Mouse (Mus musculus) forebrain, embryonic 13.5 days (tissue): ENCODE measurements around the gene Wdr35. TPM values are rescaled to one million over a fixed set of nuclear protein-coding genes. Genes with fewer than 3 reads are reported as not detected.
A peak's percentile ranks its signal among the peaks of the same experiment; 100 is the strongest.

Source experiments
- ATAC-seq: fragments of 200-750 bp; cut with Nextera tagmentation; 2 replicates; pipeline ENCODE4 v1.8.0; 2017
- H3K27ac ChIP-seq: fragments of 300-500 bp; sonication (generic); 2 replicates; pipeline ENCODE4 v1.5.1; 2015; ENCODE audit warnings: inconsistent platforms, mild to moderate bottlenecking, moderate library complexity
- H3K27me3 ChIP-seq: fragments of 300-500 bp; sonication (generic); 2 replicates; pipeline ENCODE4 v1.6.1; 2015; ENCODE audit warnings: mild to moderate bottlenecking, inconsistent platforms
- H3K36me3 ChIP-seq: fragments of 300-500 bp; sonication (generic); 2 replicates; pipeline ENCODE4 v1.6.1; 2015; ENCODE audit warnings: mild to moderate bottlenecking, inconsistent platforms; ENCODE audit not compliant: poor library complexity, severe bottlenecking
- H3K4me1 ChIP-seq: fragments of 300-500 bp; sonication (generic); 2 replicates; pipeline ENCODE4 v1.6.1; 2015; ENCODE audit warnings: inconsistent platforms
- H3K4me2 ChIP-seq: fragments of 300-500 bp; sonication (generic); 2 replicates; pipeline ENCODE4 v1.6.1; 2015; ENCODE audit warnings: inconsistent platforms, mild to moderate bottlenecking, moderate library complexity
- H3K4me3 ChIP-seq: fragments of 300-500 bp; sonication (generic); 2 replicates; pipeline ENCODE4 v1.5.1; 2015; ENCODE audit warnings: mild to moderate bottlenecking, inconsistent platforms
- H3K9ac ChIP-seq: fragments of 300-500 bp; sonication (generic); 2 replicates; pipeline ENCODE4 v1.6.1; 2015; ENCODE audit warnings: mild to moderate bottlenecking, inconsistent platforms
- H3K9me3 ChIP-seq: fragments of 300-500 bp; sonication (generic); replicated peaks from 2 replicates; pipeline ENCODE4 v1.6.1; 2016; ENCODE audit warnings: inconsistent platforms
- WGBS: fragments of 180-500 bp; shearing (Covaris S2); methylation state at CpG from one replicate; pipeline ENCODE4 v1.1.7; 2015; 5-methylcytosine and 5-hydroxymethylcytosine counted together
- polyA plus RNA-seq: library from polyadenylated mRNA; unstranded; fragments of >200 nt; fragmentation: Nextera tagmentation; extraction: Ambion mirVana; gene quantifications from 2 replicates; pipeline ENCODE4 v1.2.1, GENCODE M21; 2015

Wdr35 gene
- polyA plus RNA-seq, 1 experiment from 2014 or later, result 21.3 TPM

DNA sequence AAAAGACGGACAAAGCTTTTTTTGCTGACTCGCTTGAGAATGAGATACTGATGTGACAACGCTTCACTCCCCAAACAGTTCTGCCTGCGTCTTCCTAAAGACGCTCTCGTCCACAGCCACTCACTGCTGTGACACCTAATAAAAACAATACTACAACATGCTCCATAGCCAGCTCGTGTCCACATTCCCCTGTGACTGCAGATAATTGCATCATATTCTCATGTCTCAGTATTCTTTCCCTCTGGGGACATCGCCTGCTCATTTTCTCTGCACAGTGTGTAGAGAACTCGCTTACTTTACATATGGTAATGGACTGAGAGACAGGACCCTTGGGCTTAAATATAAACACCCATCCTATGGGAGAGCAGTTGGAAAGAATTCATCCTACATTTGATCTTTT, 62.7 kb downstream of the Wdr35 start:
- Histone ChIP-seq H3K27me3 (no peaks in the 10 kb centered on the region), H3K4me2 (no peak overlapping the region), H3K27ac (no peak overlapping the region), H3K36me3 (no peaks in the 10 kb centered on the region), H3K4me3 (no peak overlapping the region), H3K4me1 (peaks cover under 1% of the 10 kb centered on the region), H3K9ac (no peak overlapping the region), H3K9me3 (no peaks in the 10 kb centered on the region)
- no peak for ATAC-seq
- WGBS, result 78% methylated on average over 9 of the region's 9 CpGs

DNA sequence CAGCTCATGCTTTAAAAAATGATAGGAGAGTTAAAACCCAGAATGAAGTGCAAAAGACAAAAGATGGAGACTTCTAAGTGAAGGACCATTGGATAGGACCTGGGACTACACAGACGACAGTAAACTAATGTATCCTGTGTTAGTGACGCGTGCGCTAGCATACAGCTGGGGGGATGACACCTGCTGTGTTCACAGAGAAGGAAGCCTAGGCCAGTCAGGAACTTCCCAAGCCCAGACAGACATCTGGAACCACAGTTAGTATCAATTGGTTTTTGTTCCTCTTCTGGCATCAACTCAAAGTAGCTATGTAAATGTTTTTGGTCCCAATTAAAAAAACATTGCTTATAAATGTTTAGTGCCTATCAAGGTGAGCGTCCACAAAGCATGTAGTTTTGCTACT, 66.5 kb downstream of the Wdr35 start:
- 86% methylated on average over 5 of the region's 5 CpGs for WGBS
- Histone ChIP-seq H3K4me3 (no peak overlapping the region), H3K4me1 (peaks cover 4% of the 10 kb centered on the region; the same call in 1 of the 2 replicates), H3K27me3 (no peaks in the 10 kb centered on the region), H3K9ac (no peak overlapping the region), H3K9me3 (no peaks in the 10 kb centered on the region), H3K36me3 (0 out of 2 replicates have a peak, but pooled peaks cover 4% of the 10 kb centered on the region), H3K4me2 (no peak overlapping the region), H3K27ac (no peak overlapping the region)
- no peak for ATAC-seq

DNA sequence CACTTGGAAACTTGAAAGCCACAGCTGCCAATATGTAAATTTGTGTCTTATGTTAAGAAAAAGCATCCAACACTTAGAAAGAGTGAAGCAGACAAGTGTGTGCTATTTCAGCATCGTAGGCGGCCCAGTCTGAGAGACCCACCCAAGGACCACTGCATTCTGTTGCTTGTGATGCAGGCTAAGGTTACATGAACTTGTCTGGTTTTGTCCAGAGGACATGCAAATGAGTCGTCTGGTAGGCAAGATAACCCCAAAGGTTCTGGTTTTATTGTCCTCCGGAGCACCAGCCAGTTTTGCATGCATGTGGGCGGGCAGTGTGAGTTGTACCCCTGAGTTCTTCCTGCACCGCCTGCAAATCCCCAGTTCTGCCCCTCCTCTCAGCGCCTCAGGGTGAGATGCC, 67.0 kb downstream of the Wdr35 start:
- Histone ChIP-seq H3K27ac (no peak overlapping the region), H3K4me3 (no peak overlapping the region), H3K9me3 (no peaks in the 10 kb centered on the region), H3K4me2 (no peak overlapping the region), H3K27me3 (no peaks in the 10 kb centered on the region), H3K36me3 (0 out of 2 replicates have a peak, but pooled peaks cover 4% of the 10 kb centered on the region), H3K4me1 (peaks cover 4% of the 10 kb centered on the region; the same call in 1 of the 2 replicates), H3K9ac (no peak overlapping the region)
- ATAC-seq, result no peak
- WGBS, result 81% methylated on average over 7 of the region's 7 CpGs

DNA sequence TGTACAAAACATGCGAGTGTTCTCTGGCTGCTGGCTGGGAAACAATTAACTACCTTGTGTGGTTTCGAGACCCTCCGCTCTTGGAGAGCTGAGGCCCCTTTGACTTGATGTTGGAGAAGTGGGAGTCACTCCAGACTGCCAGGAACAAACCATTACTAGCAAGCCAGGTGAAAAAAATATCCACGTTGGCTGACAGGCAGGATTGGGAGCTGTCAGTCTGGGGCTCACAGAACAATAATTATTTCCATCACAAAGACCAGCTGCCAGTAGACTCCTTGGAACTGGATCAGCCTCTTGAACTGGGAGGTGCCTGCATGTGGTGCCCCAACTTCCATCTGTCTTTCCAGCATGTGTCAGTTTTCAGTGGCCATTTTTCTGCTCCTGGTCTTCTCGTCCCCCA, 68.6 kb downstream of the Wdr35 start:
- 73% methylated on average over 5 of the region's 5 CpGs for WGBS
- Histone ChIP-seq H3K9ac (no peak overlapping the region), H3K36me3 (0 out of 2 replicates have a peak, but pooled peaks cover 4% of the 10 kb centered on the region), H3K27me3 (no peaks in the 10 kb centered on the region), H3K4me2 (no peak overlapping the region), H3K4me3 (no peak overlapping the region), H3K9me3 (no peaks in the 10 kb centered on the region), H3K27ac (no peak overlapping the region), H3K4me1 (peaks cover 4% of the 10 kb centered on the region; the same call in 1 of the 2 replicates)
- no peak for ATAC-seq

DNA sequence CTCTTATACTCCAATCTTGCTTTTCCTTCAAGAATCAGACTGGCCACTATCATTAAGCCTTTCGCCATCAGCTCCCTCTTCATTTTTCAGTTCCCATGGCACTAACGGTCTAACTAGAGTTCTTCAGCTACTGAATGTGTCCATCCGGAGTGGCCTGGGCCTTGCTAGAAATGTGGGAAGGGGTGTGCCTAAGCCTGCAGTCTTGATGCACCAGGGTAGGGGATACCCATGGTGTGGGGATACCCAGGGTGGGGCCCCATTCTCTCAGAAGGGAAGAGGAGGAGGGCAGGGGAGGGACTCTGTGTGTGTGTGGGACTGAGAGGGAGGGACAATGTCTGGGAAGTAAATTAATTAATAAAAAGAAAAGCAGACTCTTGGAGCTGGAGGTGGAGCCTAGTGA, 69.1 kb downstream of the Wdr35 start:
- ATAC-seq, result no peak
- H3K36me3 ChIP-seq, result 0 out of 2 replicates have a peak, but pooled peaks cover 4% of the 10 kb centered on the region

DNA sequence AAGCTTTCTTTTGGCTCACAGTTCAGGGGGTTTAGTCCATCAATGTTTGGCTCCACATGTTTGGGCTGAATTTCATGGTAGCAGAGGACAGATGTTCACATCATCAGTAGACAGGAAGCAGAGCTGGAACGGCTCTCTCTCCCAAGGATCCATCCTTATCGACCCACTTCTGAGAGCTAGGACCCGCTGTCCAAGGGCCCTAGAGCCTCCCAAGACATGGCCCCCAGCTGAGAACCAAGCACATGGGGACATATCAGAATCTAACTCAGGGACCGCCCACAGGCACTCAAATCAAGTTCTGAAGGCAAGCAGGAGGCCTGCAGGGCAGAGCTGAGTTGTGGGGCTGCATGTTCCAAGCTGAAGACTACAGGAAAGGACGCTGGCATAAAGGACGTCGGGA, 71.0 kb downstream of the Wdr35 start:
- ATAC-seq, result no peak
- WGBS, result 95% methylated on average over 7 of the region's 7 CpGs

More for the DNA sequence above, 69.1 kb downstream of the Wdr35 start:
- Histone ChIP-seq H3K9ac (no peak overlapping the region), H3K27me3 (no peaks in the 10 kb centered on the region), H3K9me3 (no peaks in the 10 kb centered on the region), H3K4me3 (no peak overlapping the region), H3K4me2 (no peak overlapping the region), H3K4me1 (peaks cover 4% of the 10 kb centered on the region; the same call in 1 of the 2 replicates), H3K27ac (no peak overlapping the region)
- 84% methylated on average over 3 of the region's 3 CpGs for WGBS

DNA sequence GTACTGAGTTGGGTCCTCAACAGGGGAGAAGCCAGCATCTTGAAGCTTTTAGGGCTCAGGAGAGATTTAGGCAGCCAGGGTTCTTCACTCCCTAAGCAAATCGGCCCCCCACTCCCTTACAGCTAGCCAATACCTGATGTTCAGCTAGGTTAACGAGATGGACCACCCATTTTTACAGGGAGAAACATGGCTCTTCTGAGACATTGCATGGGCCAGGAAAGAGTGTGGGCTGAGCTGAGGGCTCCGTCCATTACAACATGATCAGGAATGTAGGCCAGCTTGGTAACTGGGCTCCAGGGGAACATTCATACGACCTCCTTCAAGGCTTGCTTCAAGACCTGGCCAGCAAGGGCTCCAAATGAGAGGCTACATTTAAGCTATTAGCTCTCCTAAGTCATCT, 73.0 kb downstream of the Wdr35 start:
- Histone ChIP-seq H3K27me3 (no peaks in the 10 kb centered on the region), H3K27ac (no peak overlapping the region), H3K4me1 (peaks cover 4% of the 10 kb centered on the region; the same call in 1 of the 2 replicates), H3K4me3 (no peak overlapping the region), H3K9ac (no peak overlapping the region), H3K4me2 (no peak overlapping the region), H3K9me3 (no peaks in the 10 kb centered on the region), H3K36me3 (0 out of 2 replicates have a peak, but pooled peaks cover 3% of the 10 kb centered on the region)
- WGBS, result 73% methylated on average over 4 of the region's 4 CpGs
- no peak for ATAC-seq

More for the DNA sequence above, 71.0 kb downstream of the Wdr35 start:
- Histone ChIP-seq H3K27ac (no peak overlapping the region), H3K27me3 (no peaks in the 10 kb centered on the region), H3K4me2 (no peak overlapping the region), H3K9me3 (no peaks in the 10 kb centered on the region), H3K36me3 (0 out of 2 replicates have a peak, but pooled peaks cover 4% of the 10 kb centered on the region), H3K4me1 (peaks cover 4% of the 10 kb centered on the region; the same call in 1 of the 2 replicates), H3K4me3 (no peak overlapping the region), H3K9ac (no peak overlapping the region)

DNA sequence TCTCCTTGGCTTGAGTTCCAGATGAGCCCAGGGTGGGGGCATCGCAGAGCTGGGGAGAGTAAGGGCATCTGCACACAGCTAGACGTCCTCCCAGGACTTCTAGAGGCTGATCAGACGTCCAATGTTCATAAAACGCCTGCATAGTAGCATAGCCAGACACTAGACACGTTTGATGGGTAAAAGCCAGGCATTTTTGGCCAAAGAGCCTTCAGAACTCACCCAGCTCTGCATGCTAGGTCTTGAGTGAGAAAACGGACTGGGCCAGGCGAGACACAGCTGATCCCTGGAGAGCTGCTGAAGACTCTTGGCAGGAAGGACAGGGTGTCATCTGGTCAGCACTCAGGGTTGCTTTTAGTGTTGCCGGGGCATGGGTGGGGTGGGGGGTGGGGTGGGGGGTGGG, 74.4 kb downstream of the Wdr35 start:
- H3K9me3 ChIP-seq, result no peaks in the 10 kb centered on the region
- no peak overlapping the region for H3K4me3 ChIP-seq
- H3K4me2 ChIP-seq, result no peak overlapping the region
- no peak overlapping the region for H3K9ac ChIP-seq
- H3K27ac ChIP-seq, result no peak overlapping the region
- 84% methylated on average over 8 of the region's 8 CpGs for WGBS
- H3K4me1 ChIP-seq, result no peaks in the 10 kb centered on the region
- H3K27me3 ChIP-seq, result no peaks in the 10 kb centered on the region
- H3K36me3 ChIP-seq, result no peaks in the 10 kb centered on the region
- no peak for ATAC-seq

DNA sequence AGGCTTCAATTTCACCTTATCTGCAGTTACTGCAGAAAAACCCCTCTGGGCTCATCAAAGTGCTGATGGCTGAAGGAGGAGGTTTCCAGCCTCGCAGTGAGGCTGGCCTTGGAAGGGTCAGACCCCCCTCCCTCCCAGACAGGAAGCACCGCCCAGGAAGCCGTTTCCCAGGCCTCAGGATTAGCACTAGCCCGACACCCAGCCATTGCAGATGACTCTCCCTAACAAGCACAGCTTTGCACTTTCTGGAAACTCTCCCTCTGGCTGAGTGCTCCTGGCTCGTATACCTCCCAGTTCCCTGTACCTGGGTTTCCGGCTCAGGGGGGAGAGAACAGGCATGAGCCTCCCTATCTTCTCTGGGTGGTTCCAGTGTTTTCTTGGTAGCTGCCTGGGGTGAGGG, 77.1 kb downstream of the Wdr35 start:
- Histone ChIP-seq H3K4me1 (no peaks in the 10 kb centered on the region), H3K36me3 (no peaks in the 10 kb centered on the region), H3K27ac (no peak overlapping the region), H3K9me3 (no peaks in the 10 kb centered on the region), H3K9ac (no peak overlapping the region), H3K27me3 (no peaks in the 10 kb centered on the region), H3K4me3 (no peak overlapping the region), H3K4me2 (no peak overlapping the region)
- no peak for ATAC-seq
- WGBS, result 41% methylated on average over 6 of the region's 6 CpGs

DNA sequence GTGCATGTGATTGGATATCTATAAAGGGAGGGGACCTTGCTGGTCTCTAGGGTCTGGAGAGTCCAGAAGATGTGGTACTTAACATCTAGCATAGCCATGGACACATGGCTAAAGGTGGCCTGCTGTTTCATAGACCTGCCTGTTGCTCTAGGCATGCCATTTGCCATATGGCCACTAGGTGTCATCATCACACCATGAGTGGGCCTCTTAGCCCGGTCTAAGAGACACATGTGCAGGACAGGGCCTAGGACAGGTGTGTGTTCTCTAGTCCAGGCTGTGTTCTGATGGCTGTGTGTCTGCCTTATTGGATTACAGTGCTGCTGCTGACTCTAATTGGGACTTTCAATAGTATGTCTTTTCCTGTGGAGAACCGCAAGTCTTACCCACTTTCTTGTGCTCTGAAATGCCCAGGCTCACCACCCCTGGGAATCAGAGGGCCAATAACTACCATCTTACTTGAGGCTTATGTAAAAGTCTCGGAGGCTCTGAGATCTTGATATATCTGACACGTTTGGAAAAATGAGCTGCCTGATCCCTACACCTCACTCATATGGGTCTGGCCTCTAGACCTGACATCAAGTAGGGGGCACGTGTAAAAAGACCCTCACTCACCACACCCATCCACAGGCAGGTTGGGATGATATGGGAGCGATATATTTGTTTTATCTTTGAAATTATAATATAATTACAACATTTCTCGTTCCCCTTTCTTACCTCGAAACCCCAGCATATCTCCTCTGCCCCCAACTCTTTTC, 78.6 kb downstream of the Wdr35 start:
- Histone ChIP-seq H3K4me1 (no peaks in the 10 kb centered on the region), H3K4me3 (no peak overlapping the region), H3K27ac (no peak overlapping the region), H3K27me3 (no peaks in the 10 kb centered on the region), H3K9ac (no peak overlapping the region), H3K36me3 (no peaks in the 10 kb centered on the region), H3K9me3 (no peaks in the 10 kb centered on the region), H3K4me2 (no peak overlapping the region)
- 61% methylated on average over 8 of the region's 8 CpGs for WGBS
- ATAC-seq, result peak; percentile 89

DNA sequence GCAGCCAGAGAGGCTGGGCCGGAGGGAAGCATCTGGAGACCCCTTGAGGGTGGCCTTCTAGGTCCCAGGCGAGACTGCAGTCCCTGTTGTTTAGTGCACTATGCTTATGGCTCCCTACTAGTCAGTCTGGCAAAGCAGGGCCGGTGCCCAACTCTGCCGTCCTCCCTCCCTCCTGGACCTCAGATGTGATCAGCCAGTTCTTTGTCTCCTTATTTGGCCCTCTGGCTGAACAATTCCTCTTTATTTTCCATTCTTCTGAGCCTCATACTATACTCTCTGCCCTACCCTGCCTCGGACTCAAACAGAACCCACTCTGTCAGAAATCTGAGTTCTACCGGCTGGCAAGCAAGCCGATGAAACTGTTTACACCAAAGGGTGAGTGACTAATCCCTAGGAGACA, 79.7 kb downstream of the Wdr35 start:
- no peak overlapping the region for H3K9ac ChIP-seq
- no peaks in the 10 kb centered on the region for H3K9me3 ChIP-seq
- no peaks in the 10 kb centered on the region for H3K27me3 ChIP-seq
- H3K4me2 ChIP-seq, result no peak overlapping the region
- H3K4me3 ChIP-seq, result no peak overlapping the region
- H3K27ac ChIP-seq, result no peak overlapping the region
- H3K4me1 ChIP-seq, result no peaks in the 10 kb centered on the region
- WGBS, result 52% methylated on average over 7 of the region's 7 CpGs
- no peak for ATAC-seq
- H3K36me3 ChIP-seq, result no peaks in the 10 kb centered on the region

DNA sequence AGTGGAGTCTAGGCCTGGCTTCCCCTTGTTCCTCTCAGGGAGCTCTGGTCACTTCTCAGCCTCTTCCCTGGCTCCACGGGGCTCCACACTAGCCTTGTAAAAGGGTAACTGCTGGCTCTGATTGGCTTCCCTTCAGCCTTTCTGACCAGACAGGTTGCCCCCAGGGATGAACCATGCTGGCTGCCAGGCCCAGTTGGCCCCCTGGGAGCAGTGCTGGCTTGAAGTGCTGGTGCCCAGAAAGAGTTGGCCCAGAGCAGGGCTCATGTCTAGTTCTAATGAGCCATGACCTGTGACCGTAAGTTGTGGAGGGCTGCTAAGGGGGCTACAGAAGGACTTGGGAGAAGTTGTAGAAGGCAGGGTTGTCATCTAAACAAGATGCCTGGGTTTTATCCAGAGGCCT, 80.3 kb downstream of the Wdr35 start:
- H3K4me3 ChIP-seq, result no peak overlapping the region
- ATAC-seq, result no peak
- no peaks in the 10 kb centered on the region for H3K4me1 ChIP-seq
- no peaks in the 10 kb centered on the region for H3K27me3 ChIP-seq
- H3K27ac ChIP-seq, result no peak overlapping the region
- WGBS, result 76% methylated on average over 2 of the region's 2 CpGs
- H3K36me3 ChIP-seq, result no peaks in the 10 kb centered on the region
- H3K9ac ChIP-seq, result no peak overlapping the region
- H3K9me3 ChIP-seq, result no peaks in the 10 kb centered on the region
- H3K4me2 ChIP-seq, result no peak overlapping the region

DNA sequence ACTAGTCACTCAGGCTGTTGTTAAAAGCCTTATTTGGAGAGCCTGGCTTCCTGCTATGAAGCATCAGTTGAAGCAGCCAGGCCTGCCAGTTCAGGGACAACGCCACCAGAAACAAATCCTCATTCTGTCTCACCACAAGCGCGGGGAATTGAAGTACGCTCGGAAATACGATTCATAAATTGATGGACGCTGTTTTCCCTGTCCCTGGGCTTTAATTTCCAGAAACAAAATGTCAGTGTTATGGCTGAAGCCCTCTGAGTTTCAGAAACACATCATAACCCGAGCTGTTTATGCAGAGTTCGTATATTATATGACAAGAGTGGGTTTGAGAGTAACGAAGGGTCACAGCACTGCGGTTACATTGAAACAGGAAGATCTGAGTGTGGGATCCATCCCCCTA, 81.6 kb downstream of the Wdr35 start:
- ATAC-seq, result no peak
- H3K9me3 ChIP-seq, result no peaks in the 10 kb centered on the region
- no peaks in the 10 kb centered on the region for H3K36me3 ChIP-seq
- no peaks in the 10 kb centered on the region for H3K27me3 ChIP-seq
- no peak overlapping the region for H3K9ac ChIP-seq
- 84% methylated on average over 11 of the region's 11 CpGs for WGBS
- no peak overlapping the region for H3K27ac ChIP-seq
- no peaks in the 10 kb centered on the region for H3K4me1 ChIP-seq
- no peak overlapping the region for H3K4me2 ChIP-seq
- H3K4me3 ChIP-seq, result no peak overlapping the region
